Mouse (Mus musculus): ENCODE results near the gene Hoxb5.

Gene Hoxb5

DNA sequence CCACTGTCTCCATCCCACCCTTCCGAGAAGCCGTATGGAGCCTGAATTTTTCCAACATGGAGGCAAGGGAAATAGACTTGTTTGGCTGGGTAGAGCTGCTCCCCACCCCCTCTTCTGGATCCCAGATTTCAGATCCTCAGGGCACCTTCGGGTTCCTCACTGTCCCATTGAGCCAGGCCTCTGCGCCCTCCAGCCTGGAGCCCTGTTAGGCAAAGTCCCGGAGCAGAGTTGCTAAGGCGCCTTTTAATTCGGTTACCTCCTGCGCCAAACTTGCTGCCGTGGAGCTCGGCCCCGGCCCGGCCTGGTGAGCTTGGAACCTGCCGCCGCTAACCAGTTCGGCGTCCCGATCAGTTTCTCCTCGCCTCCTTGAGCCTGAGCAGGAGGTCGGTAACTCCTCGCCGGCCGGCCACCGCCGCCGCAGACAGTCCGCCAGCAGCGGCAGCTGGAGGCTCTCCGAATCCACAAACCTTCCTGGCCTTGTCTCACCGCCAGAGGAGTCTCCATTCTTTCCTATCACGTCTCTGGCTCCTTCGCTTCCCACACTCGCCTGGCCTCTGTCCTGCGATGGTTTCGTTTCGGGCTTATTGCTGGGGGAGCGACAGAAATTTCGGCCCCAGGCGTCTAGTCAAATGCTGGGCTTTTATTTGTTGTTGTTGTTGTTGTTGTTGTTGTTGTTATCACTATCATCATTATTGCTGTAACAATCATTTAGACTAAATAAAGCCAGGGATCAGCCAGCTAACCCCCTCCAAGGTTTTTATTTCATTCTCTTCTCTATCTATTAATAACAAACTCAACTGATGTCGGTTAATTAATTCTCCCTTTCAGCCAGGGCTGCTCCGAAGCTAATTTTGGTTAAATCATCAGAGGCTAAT is 38.8 kb downstream of the Hoxb5 start:
- no peak for DNase-seq (ENCODE audit: low spot score in 2 of 2)

GRCm38 (mm10) chr11:96342576-96342930 is 39.4 kb downstream of the Hoxb5 start:
- no peak for DNase-seq (ENCODE audit: low spot score in 2 of 2)

DNA sequence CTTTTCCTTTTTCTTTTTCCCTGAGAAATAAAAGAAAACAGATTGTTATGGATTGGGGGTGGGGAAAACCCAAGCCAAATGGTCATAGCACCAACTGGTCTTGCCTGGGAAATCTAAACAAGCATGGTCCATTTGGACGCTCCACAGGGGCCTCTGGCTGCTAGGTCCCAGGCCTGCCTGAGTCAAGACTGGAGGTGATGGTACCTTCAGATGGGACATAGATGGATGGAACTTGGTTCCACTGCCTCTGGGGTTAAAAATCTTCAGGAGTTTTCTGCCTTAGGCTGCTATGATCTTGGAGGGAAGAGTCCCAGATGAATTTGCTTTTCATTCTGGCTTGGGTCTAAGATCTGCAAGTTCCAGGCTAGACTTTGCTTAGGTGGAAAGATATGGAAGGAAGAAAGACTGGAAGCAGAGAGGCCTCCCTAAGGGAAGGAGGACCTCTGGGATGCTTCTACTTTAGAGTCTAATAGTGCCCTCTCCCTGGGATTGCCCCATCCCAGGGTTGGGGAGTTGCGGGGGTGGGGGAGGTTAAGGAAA is 40.1 kb downstream of the Hoxb5 start:
- no peak for DNase-seq (ENCODE audit: low spot score in 2 of 2)

DNA sequence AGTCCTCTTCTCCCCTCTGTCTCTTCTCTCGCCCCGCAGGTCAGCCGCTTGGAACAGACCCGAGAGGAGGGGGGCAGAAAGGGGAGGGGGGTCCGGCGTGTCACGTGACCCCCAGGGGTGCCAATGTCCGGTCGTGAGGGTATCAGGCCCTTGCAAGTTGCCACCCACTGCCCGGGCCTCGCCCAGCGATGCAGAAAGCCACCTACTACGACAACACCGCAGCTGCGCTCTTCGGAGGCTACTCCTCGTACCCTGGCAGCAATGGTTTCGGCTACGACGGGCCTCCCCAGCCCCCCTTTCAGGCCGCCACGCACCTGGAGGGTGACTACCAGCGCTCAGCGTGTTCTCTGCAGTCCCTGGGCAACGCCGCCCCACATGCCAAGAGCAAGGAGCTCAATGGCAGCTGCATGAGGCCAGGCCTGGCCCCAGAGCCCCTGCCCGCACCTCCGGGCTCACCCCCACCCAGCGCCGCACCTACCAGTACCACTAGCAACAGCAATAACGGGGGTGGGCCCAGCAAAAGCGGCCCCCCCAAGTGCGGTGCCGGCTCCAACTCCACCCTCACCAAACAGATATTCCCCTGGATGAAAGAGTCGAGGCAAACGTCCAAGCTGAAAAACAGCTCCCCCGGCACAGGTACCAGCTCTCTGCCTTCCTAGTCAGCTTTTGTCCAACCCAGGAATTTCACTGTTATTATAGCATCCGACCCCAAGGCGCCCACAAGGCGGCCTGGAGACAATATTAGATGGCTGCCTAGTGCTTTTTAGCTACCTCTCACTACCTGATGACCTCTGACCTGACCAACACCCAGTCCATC is 41.1 kb downstream of the Hoxb5 start:
- DNase-seq (ENCODE audit: low spot score in 2 of 2) = no peak

- no peak for DNase-seq (ENCODE audit: low spot score in 2 of 2)
Measured at GRCm38 (mm10) chr11:96344878-96345159, 41.7 kb downstream of the Hoxb5 start.

DNA sequence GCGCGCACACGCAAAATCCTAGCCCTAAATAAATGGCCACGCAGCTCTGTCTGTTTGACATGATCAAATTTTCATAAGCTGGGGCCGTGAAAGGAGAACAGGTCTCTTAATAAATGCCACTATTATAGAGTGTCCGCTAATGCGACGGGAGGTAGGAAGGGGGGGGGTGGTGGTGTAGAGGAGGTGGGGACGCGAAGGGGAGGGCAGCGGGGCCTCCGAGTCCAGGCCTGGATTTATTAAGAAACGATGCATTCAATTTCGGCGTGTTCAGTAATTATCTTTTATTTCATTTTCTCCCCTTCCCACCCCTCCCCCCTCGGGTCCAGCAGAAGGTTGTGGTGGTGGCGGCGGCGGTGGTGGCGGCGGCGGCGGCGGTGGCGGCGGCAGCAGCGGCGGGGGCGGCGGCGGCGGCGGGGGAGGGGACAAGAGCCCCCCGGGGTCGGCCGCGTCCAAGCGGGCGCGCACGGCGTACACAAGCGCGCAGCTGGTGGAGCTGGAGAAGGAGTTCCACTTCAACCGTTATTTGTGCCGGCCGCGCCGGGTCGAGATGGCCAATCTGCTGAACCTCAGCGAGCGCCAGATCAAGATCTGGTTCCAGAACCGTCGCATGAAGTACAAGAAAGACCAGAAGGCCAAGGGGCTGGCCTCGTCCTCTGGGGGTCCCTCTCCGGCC is 42.2 kb downstream of the Hoxb5 start:
- no peak for DNase-seq (ENCODE audit: low spot score in 2 of 2)

- DNase-seq (ENCODE audit: low spot score in 2 of 2) = no peak
Measured at GRCm38 (mm10) chr11:96345893-96346806, 43.0 kb downstream of the Hoxb5 start.

- DNase-seq (ENCODE audit: low spot score in 2 of 2) = no peak
Measured at GRCm38 (mm10) chr11:96346916-96347520, 43.9 kb downstream of the Hoxb5 start.

GRCm38 (mm10) chr11:96347717-96348116 is 44.6 kb downstream of the Hoxb5 start:
- DNase-seq (ENCODE audit: low spot score in 2 of 2) = no peak

DNA sequence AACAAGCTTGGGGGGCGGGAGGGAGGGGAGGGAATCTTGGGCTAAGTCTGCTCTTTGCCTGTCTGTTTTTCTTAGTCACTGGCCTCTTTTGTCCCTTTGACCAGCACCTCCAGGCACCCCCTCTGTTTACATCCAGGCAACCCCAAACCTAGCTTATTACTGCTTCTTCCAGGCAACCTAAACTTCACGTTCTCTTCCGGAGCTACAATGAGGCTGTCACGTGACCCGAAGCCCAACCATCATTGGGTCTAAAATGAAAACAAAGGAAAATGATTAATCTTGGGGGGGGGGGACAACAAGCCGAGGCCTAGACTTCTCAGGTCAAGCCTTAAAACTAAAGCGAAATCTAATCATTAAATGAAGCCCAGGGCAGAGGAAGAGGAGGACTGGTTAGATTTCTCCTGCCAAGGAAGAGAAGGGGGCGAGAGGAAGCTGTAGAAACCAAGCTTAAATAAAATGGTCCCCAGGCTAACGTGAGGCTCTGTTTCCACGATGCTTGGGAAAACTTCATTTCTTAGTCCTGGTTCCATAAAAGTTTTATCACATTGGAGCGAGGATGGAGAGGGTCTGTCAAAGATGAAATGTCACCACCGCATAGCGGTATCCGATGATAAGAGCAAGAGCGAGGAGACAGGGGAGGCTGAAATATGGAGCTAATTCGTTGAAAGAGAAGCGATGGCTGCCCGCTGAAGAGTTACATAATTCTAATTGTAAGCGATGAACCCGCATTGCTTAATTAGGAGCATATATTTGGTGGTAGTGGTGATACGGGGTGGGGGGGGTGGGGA is 45.2 kb downstream of the Hoxb5 start:
- DNase-seq (ENCODE audit: low spot score in 2 of 2) = no peak

DNA sequence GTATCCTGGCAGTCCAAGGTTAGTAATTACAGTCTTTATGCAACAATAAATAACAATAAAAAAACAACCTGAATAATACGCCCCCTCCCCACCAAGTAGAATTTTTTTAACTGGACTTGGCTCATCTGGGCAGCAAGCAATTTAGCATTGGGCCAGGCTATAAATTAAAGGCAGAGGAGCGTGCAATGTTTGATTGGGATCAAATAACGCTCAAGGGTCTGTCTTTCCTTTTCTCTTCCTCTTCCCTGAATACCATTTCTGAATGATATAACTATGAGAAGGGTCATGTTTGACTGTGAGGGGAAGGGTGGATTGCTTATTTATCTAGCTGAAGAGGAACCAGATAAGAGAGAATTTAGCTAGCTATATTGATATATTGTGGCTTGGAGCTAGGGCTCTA is 45.9 kb downstream of the Hoxb5 start:
- no peak for DNase-seq (ENCODE audit: low spot score in 2 of 2)

DNA sequence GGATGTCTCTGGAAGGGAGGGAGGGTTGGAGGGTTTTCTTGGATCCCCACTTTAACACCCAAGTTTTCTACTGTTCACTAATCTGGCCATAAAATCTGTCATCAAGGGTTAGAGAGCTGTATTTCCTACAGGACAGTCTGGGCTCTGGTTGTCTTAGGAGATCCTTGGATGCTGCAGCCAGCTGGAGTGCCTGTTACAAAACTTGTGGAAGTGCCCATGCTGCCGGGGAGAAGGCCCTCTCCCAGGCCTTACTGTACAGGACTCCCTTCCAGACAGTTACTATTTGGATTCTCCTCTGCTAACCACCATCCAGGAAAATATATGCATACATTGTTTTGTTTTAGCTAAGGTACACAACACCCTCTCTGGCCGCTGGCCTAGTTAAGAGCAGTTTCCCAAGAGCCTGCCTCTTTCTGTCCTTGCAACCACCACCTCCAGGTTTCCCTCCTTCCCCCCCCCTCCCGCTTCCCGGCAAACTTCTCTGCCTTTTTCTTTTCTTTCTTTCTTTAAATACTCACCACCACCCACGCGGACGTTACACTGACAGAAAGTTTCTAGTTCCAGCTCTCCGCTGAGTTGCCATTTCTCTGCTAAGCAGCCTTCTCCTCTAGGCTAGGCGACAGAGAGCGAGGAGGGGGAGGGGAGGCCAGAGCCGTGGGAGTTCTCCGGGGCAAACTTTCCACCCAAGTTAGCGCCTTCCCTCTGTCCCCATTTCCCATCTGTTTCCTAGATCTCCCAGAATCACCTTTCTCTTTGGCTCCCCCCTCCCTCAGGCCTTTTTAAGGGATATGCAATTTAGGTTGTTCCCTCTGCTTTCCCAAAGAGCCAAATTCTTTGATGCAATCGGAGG is 46.6 kb downstream of the Hoxb5 start:
- DNase-seq (ENCODE audit: low spot score in 2 of 2) = no peak

DNA sequence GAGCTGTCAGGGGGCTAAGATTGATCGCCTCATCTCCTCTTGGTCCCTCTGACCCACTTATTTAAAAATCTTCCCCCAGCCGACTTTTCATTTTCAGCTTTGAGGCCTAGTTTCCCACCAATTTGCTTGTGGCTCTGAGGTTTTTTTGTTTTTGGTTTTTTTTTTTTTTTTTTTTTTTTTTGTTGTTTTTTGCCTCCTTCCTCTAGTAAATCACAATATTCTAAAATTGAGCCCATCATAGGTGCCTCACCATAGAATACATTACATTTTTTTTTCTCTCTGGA is 47.1 kb downstream of the Hoxb5 start, which contains the start of gene Hoxb2:
Gene Hoxb2, plus strand, starts transcription at position 185 of the 284 bp plus-strand sequence.
- no peak for DNase-seq (ENCODE audit: low spot score in 2 of 2)

DNA sequence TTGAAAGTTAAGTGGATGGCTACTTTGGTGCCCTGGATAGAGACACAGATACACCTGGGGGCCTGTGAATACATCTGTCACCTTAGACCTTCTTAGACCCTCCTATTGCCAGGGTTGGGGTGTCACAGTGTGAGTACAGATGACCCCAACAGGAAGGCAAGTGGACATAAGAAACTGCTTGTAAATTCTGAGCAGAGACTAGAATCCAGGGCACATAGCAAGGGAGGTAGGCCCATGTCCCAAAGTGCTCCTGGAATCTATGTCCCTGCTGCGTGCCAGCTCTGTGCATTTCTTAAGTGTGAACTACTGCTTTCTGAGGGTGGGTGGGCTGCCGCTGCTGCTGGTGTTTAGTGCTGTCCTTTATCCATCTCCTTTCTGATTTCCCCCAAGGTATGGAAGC is 47.7 kb downstream of the Hoxb5 start:
- no peak for DNase-seq (ENCODE audit: low spot score in 2 of 2)

GRCm38 (mm10) chr11:96351312-96351711 is 48.2 kb downstream of the Hoxb5 start:
- no peak for DNase-seq (ENCODE audit: low spot score in 2 of 2)

- no peak for DNase-seq (ENCODE audit: low spot score in 2 of 2)
Measured at GRCm38 (mm10) chr11:96351831-96352230, 48.7 kb downstream of the Hoxb5 start.

GRCm38 (mm10) chr11:96352691-96353521 is 49.8 kb downstream of the Hoxb5 start:
- no peak for DNase-seq (ENCODE audit: low spot score in 2 of 2)

GRCm38 (mm10) chr11:96353522-96353841 is 50.3 kb downstream of the Hoxb5 start:
- no peak for DNase-seq (ENCODE audit: low spot score in 2 of 2)

GRCm38 (mm10) chr11:96353939-96354338 is 50.8 kb downstream of the Hoxb5 start:
- DNase-seq (ENCODE audit: low spot score in 2 of 2) = no peak

Data from cerebellum, postnatal 4 days (tissue).